Mouse (Mus musculus) urinary bladder, postnatal 10 days (tissue): Measurements from ENCODE around the gene Tmem135.
A peak's percentile ranks its signal among the peaks of the same experiment; 100 is the strongest.

Experiments used
- DNase-seq: peaks from one replicate; pipeline ENCODE4 v3.0.0; 2022; ENCODE audit warnings: low spot score

Tmem135 gene

DNA sequence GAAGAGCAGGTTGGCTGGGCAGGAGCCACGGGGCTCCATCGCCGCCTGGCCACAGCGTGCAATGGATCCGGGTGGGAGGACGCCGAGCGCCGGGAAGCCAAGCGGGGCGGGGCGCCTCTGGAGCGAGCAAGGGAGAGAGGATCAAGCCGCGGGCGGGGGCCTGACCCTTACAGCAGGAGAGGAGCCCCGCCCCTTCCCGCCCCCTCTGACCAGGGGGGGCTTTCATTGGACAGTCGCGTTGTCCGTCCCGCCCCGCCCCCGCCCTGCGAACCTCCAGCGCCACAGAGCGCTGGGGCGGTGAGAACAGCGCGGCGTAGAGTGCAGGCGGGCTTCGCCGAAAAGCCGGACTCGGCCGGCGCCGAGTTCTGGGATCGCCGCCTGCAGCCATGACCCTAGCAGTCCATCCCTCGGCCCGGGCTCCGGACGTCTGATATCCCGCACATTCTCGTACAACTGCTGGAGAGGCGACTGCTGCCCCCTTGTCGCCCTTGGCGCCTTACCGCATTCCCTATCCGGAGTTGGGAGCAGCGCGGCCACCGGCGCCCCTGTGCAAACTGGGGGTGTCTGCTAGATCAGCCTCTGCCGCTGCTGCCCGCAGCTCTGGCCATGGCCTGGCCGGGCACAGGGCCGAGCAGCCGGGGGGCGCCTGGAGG is at the start of gene Tmem135, which contains the start of gene Fzd4:
Tmem135 (minus strand) TSS at position 142 of the 653 bp plus-strand sequence.
Fzd4 (plus strand) TSS at position 275 of the 653 bp plus-strand sequence.
- peak; percentile 78 for DNase-seq

DNA sequence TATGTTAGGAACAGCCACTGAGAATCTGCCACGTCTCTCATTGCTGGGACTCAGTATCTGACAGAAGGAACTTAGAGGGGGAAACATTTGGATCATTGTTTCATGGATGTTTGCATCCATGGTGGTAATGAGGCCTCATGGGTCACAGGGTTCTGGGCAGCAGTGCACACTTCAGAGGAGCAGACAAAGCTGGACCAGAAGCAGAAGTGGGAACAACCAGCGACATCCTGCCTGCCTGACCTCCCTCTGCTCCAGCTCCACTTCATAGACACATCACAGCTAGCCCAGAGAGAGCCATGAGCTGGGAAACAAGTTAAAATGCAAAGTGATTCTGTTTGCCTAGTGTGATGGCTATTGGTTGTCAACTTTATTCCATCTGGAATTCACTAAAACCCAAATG is 46.3 kb upstream of the Tmem135 start:
- DNase-seq: no peak

DNA sequence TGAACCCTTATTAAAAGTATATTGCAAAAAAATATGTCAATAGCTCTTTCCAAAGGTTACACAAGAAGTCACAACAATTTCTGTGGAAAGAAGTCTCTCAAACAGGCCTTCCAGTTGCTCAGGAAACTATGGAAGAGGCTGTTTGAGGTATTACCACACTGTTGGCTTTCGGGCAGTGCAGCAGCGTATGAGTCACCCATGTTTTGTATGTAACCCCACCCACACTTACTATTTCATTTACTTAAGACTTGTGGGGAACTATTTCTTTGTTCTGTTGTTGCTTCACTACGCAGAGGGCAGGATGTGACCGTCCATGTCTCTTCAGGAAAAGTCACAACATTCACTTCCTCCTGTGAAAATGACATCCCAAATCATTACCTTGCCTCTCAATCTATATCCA is 41.1 kb upstream of the Tmem135 start:
- no peak for DNase-seq

DNA sequence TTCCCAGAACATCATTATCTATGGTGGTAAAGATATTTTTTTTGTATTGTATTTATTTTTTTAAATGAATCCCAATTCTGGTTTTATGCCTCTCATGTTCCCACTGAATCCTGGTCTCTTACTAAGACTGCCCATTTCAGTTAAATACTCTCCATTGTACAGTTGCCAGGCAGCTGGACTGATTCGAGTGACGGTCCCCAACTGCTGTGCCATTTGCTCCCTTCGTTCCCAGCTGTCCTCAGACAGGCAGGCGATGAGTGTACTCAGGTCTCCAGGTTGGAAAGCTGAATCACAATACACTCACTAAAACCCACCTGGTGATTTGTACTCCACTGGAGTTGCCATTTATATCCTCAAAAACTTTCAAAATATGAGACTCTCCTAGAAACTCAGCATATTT is 38.2 kb upstream of the Tmem135 start:
- no peak for DNase-seq

DNA sequence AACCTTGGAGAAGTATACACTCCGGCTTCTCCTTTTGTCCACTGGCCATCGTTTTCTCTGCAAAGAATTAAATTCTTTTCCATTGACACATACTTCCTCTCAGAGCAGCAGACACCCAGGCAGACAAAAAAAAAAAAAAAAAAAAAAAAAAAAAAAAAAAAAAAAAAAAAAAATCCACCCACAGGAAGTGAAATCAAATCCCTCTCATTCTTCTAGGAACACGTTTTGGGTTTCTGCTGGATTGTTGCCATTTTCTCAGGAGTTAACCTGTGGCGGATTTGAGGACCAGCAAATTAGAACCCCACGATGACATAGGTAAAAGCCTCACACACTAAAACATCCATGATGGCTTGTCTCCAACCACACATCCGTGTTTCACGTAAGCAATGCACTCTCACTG is 37.3 kb upstream of the Tmem135 start:
- no peak for DNase-seq

DNA sequence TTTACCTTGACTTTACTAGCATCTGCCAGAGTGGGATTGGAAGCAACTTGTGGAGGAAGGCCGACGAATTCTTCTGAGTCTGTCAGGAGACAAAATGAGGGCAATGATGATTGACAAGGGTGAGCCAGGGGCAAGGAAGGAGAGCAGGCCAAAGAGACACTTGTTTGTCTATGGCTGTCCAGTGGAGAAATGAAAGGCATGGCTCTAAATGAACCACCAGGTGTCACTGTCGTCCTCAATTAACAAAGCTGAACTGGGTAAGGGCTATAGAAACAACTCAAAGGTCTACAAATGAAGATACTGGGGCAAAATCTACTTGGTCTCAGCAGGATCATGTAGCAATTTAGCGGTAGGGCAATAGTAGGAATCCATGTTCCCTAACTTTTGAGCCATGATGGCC is 33.6 kb upstream of the Tmem135 start:
- no peak for DNase-seq

DNA sequence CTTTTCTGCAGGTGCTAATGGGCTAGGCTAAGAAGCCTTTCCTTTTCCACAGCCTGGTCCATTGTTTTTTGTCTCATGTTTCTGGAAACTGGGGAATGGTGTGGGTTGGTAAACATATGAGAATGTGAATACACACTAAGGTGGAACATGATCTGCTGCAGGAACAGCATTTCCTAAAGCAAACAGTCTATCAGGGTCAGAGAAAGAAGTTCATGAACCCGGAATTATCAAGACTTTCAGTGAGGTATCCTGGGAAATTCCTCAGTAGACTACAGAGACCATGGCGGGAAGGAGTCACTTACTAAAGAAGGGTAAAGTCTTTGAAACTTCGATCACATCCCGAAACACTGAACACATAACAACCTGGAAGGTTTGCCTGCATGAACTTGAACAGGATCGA is 32.4 kb upstream of the Tmem135 start:
- DNase-seq: no peak

DNA sequence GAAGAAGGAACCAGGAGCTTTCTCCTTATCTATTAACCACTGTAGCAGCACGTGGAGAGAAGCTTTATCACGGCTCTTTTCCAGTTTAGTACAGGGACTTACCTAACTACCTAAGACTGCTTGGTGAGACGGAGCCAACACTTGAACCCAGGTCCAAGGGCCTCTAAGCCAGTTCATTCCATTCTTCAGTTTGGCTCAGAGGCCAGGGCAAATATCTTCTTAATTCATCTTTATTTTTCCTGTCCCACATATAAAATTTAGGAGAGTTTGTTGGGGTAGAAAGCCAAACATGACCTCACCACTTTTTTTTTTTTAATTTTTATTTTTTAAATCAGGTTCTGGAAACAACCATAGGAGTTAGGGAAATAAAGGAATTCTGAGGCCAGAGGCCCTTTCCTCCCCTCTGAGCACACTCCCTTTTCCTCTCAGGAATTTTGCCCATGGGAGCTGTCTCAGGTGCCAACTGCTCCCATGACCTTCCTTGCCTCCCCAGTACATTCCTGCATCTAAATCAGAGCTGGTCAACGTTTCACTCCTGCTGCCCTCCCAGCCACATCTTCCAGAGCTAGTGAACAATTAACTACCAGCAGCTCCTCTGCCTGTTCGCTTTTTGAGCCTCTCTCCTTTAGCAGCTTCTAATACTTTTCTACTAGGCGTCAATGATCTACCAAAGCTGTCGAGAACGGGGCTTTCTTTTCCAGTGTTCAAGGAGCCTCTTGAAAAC is 30.0 kb upstream of the Tmem135 start:
- DNase-seq: no peak

DNA sequence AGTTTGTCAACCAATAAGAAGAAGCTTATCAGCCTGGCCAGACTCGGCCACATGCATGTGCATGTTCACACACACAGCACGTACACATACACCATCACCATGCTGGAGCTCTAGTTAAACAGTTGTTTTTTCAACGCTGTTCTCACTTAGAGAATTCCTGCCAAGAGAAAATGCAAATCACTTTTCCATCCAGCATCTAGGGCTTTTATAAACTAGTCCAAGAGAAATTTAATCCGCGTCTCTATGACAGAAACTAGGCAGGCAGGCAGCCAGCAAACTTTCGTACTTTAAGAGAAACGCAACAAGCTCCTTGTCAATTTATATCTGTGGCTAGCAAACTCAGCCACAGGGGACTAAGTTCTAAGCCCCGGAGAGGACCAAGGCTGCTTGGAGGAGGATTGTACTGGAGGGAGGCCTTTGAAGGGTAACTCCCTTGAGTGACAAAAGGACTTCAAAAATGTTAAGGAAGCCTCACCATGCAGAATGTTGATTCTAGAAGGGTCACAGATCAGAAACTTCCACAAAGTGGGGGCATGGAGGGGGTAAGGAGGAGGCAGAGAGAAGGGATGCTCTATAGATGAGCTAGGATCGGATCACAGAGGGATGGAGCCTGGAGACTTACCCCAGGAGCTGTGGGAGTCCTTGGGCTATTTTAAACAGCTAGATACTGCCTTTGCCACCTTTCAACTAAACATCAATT is 29.3 kb upstream of the Tmem135 start:
- no peak for DNase-seq

DNA sequence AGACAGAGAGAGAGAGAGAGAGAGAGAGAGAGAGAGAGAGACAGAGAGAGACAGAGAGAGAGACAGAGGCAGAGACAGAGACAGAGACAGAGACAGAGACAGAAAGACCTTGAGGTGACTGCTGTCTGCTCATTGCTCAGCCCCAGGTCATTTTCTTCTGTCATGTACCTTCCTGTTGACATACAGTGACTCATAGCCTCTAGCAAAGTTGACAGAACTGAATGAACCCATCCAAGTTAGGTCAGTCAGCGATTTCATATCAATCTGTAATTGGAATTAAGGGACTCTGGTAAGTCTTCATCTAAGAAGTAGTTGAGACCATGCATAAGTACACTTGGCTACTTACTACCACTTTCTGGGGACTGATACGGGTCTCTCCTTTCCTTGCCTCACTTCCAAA is 27.2 kb upstream of the Tmem135 start:
- no peak for DNase-seq

DNA sequence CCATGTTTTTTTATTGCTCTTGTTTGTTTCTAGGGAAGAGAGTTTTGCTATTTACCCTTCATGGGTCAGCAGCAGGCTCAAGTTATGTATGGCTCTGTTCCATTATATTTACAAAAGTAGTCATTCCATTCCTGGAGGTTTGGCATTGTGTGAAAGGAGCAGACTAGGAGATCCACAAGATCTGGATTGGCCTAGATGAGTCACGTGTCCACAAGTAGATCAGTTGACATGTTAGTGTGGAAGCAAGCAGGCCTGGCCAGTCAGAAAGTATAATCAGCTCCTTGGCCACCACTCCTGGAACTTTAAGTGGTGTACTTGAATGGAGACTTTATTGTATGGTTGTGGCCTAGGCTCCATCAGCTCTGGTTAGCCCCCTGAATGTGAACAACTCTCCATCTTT is 25.3 kb upstream of the Tmem135 start:
- no peak for DNase-seq

DNA sequence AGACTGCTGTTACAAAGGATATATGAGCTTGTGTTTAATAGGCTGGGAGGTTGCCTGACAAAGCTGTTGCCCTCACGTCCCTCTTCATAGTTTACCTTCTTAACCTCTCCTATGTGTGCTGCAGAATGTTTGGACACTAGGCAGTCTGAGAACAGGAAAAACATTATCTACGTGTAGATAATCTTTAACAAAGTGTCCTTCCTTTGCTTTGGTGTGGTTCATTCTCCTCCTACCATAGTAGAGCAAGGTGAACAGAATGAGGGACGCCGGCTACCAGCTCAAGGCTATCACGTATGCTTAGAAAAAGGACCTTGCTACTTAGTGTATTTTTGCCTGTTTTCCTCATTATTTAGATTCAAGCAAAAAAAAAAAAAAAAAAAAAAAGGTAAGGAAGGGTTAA is 24.8 kb upstream of the Tmem135 start:
- no peak for DNase-seq

DNA sequence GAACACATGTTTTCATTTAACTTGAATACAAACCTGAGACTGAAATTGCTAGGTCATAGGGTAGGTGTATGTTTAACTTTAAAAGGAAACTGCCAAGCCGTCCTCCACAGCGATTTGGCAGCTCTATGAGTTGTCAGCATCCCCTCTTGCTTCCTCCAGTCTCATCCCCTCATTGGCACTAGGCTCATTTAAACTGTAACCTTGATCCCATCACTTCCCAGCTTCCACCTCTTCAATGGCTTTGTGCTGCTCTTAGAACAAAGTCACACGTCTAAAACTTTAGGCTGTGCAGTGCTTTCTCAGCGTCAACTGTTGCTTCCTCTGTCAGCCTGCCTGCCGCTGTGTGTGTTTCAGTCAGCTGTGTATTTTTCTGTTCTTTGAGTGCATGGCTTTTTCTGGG is 23.1 kb upstream of the Tmem135 start:
- no peak for DNase-seq

DNA sequence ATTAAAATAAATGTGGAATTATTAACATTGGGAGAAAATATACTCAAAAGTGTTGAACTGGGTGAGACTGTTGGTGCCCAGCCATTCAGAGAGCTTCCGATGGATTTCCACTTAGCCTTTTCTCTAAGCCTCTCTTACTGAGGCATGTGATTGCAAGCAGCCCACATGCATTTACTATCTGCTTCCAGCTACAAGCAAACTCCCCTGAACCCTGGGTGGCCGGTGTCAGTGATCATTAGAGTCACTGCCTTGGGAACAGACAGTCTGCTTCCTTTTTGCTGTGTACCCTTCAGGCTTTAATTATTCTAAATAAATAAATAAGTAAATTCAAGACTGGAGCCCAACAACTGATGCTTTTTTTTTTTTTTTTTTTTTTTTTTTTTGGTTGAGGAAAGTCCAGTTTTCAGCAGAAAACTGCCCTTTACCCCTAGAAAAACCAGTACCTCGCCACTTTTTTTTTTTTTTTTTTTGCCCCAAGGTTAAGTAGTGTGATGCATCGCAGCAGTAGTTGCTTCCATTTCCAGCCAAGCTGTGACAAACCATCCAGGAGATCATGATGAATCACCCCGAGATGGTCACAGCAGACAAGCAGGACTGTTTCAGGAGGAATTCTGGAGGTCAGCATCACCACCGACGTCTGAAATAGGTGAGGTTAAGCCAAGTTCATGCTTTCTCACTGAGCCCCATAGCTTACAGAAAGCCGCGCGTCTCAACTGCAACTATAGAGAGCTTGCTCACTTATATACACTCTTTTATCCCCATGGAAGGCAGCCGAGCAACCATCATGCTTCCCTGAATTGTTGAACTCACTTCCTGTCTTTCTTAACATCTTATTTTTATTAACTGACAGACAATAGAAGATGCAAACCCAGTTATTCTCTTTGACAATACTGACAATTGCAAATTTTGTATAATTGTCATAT is 22.0 kb upstream of the Tmem135 start:
- DNase-seq: no peak

DNA sequence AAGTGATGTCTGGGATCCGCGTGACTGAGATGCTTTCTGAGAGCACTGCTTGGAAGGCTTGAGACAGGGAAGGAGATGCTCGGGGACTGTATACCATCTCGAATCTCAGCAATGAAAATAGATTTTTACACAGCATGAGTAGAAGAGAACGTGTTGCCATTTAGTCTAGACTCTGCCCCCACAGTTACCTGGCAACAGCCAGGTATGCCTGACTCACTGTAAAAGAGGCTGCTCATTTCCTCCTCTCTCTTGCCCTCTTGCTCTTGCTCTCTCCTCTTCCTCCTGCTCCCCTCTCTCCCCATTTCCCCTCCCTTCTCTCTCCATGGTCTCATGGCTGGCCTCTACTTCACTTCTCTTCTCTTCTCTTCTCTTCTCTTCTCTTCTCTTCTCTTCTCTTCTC is 20.6 kb upstream of the Tmem135 start:
- no peak for DNase-seq

DNA sequence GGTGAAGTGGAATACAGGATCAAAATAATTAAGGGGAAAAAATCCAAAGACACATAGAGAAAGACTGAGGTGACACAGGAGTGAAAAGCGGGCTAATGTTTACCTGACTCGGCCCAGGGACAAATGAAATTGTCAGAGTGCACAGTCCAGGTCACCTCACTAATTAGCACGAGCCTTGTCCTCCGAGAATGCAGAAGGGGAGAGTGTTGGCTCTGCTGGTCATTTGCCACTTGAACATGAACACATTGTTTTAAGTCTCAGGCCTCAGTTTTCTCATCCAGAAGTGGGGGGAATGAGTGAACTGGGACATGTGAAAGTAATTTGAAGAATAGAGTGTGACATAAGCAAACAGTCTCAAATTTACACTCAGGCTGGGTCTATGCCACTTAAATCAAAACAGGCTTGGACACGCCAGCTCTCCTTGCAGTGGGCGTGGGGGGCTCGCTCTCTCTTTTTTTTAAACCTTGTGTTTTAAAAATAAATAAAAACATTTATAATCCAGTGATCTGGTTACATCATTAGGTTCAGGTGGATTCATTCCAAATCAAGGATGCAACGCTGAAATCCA is 19.8 kb upstream of the Tmem135 start:
- DNase-seq: no peak

DNA sequence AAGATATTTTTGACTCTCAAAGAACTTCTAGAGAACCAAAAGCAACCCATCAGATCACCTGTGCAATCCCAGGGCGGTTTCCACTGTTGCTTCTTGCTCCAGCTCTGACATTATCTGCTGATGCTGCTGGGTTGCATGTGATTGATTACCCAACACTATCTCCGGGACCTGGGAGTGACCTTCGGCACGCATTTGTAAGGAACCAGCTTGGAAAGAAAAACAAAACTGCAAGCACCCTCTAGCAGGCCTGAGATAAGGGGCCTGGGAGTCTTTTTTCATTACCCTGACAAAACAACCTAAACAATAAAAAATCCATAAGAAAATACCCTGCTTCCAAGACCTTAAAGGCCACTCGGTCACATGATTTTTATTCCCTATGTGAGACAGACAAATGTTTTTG is 19.2 kb upstream of the Tmem135 start:
- no peak for DNase-seq

DNA sequence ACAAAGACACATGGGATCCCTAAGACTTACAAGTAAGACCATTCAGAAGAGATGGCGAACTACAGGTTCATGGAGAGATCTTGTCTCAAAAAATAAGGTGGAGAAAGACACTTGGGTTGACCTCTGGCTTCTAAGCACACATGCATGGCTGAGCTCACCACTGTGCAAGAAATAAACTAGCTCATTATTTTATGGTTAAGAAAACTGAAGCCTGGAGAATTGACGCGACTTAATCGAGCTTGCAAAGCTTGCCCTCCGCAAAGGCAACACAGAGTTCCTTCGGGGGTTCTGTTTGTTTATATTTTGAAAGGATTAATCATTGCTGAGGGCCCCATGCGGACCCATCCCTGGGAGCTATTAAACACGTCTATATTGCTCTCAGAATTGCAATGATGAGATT is 18.6 kb upstream of the Tmem135 start:
- DNase-seq: no peak

DNA sequence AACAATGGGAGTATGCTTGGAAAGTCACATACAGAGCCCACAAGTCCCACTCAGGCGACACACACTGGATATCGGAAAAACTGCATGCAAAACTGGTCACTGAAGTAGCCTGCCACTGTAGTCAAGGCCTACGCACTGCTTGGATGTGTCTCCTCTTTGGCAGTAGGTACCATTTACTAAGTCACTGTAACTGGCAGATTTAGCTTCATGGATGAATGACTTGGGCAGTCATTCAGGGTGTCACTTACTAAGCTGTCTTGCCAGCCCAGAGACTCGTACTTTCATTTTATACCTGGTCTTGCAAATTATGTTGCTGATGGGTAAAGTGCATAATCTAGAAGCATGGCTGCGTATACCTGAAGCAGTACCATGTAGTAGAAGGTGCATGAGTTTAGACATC is 17.3 kb upstream of the Tmem135 start:
- DNase-seq: no peak

DNA sequence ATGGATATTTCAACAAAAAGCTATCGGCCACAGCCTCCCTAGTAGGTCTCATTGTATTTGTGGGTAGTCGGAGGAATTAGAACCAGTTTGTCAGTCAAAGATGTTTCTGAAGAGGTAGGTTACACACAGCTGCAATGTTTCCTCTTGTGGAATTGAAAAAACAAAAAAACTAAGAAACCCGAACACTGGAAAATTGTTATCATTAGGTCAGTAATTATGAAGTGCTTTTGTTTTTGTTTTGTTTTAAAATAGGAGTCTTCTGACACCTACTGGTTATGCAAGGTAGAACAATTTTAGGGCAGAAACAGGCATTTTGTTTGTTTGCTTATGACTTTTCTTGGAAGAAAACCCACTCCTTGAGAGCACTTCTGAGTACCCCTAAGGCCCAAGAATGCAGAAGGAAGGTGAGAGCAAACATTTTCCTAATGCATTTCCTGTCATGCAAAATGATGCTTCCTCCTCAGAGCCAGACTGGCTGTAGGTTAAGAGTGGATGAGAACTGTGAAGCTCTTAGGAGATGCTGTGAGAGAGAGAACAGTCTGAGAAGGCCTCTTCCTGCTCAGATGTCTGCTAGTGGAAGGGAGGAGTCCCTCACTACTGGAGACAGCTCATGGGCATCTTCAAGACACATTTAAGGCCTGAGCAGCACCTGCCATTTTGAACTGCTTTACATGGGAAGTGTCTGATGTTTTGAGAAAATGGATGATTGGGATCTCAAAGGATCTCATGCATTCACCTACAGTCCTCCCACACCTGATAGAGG is 15.1 kb upstream of the Tmem135 start:
- no peak for DNase-seq

DNA sequence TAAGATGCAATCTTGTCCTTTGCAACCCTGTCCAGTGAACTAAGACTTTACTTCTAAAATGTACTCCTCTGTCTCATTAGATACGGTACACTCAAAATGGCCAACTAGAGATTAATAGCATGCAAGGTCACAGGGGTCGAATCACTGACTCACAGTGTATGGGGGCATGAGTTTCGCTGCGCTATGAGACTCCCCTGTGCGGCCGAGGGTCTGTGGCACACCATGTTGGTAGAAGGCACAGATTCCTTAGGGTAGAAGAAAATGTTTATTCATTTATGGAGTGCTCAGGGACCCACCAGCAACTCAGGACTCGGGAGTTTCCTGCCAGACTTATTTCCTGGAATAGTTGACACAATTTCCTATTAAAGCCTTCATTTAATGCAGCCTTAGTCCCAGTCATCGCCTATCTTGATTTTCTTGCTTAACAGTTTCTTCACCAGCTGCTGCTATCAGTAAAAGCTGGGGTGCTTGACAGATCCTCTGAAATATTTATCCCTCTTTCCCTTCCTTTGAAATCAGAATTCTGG is 14.2 kb upstream of the Tmem135 start:
- no peak for DNase-seq
